Mouse (Mus musculus): Measurements from ENCODE around the gene Arpc4. TPM values are rescaled to one million over a fixed set of nuclear protein-coding genes. Genes with fewer than 3 reads are reported as not detected.

Arpc4 gene
- total and polyA plus RNA-seq, 3 experiments, result 231 to 375 TPM; not detected in 1

GRCm38 (mm10) chr6:113334216-113334615 lies 43.7 kb upstream of the Arpc4 start:
- Histone ChIP-seq H3K4me3 (ENCODE audit: control insufficient read depth in 1 of 2, insufficient read depth in 1 of 2, low read depth in 2 of 2, low read length in 2 of 2) (no peak overlapping the region), H3K27me3 (ENCODE audit: control insufficient read depth in 1 of 2, insufficient read depth in 2 of 2, low read length in 2 of 2) (no peaks in the 10 kb centered on the region), H3K27ac (ENCODE audit: control insufficient read depth, low read depth, low read length) (no peak overlapping the region), H3K79me2 (ENCODE audit: control insufficient read depth, insufficient read depth, low read length, poor library complexity) (no peaks in the 10 kb centered on the region), H3K9me3 (replicated peaks; ENCODE audit: insufficient read depth, low read length) (no peaks in the 10 kb centered on the region), H3K36me3 (ENCODE audit: control insufficient read depth in 1 of 2, insufficient read depth in 2 of 2, low read length in 2 of 2) (peaks cover 0 to 16% of the 10 kb centered on the region in 2 experiments; a peak in 2 of 4 replicates), H3K4me1 (ENCODE audit: control insufficient read depth in 1 of 2, insufficient read depth in 2 of 2, low read length in 2 of 2) (peaks cover 8 to 10% of the 10 kb centered on the region in 2 experiments), H3K9ac (ENCODE audit: control insufficient read depth, low read depth, low read length, poor library complexity, severe bottlenecking) (no peak overlapping the region)
- DNase-seq (ENCODE audit: low read depth, low spot score), result no peak
- no peak for TF ChIP-seq ZC3H11A (IDR thresholded peaks at IDR 0.05; ENCODE audit: low read depth, low read length)
- TF ChIP-seq HCFC1 (IDR thresholded peaks at IDR 0.05; ENCODE audit: low read depth, low read length), result no peak
- TF ChIP-seq CHD2 (IDR thresholded peaks at IDR 0.05; ENCODE audit: low read length), result no peak
- TF ChIP-seq JUND (IDR thresholded peaks at IDR 0.05; ENCODE audit: low read depth, low read length), result no peak
- TF ChIP-seq EP300 (IDR thresholded peaks at IDR 0.05; ENCODE audit: low read depth in 1 of 2, low read length in 2 of 2), result no peak
- no peak for TF ChIP-seq USF2 (IDR thresholded peaks at IDR 0.05; ENCODE audit: borderline replicate concordance in 1 of 2, insufficient read depth in 1 of 2, low read depth in 1 of 2, low read length in 2 of 2)
- TF ChIP-seq MXI1 (IDR thresholded peaks at IDR 0.05; ENCODE audit: low read depth, low read length), result no peak
- no peak for TF ChIP-seq UBTF (IDR thresholded peaks at IDR 0.05; ENCODE audit: borderline replicate concordance, insufficient read depth, low read depth, low read length)
- no peak for TF ChIP-seq USF1 (IDR thresholded peaks at IDR 0.05; ENCODE audit: low read depth, low read length)
- no peak for TF ChIP-seq TCF12 (IDR thresholded peaks at IDR 0.05; ENCODE audit: low read depth, low read length)
- TF ChIP-seq CTCF (IDR thresholded peaks at IDR 0.05 in 2 of 3, conservative IDR thresholded peaks at IDR 0.05 in 1 of 3; ENCODE audit: control insufficient read depth in 1 of 3, insufficient read depth in 1 of 3, low read depth in 2 of 3, low read length in 3 of 3, poor library complexity in 1 of 3, severe bottlenecking in 1 of 3), result no peak

GRCm38 (mm10) chr6:113336852-113337620 lies 40.9 kb upstream of the Arpc4 start:
- H3K27ac ChIP-seq (ENCODE audit: control insufficient read depth, low read depth, low read length), result no peak overlapping the region
- no peaks in the 10 kb centered on the region for H3K79me2 ChIP-seq (ENCODE audit: control insufficient read depth, insufficient read depth, low read length, poor library complexity)
- no peak for TF ChIP-seq MXI1 (IDR thresholded peaks at IDR 0.05; ENCODE audit: low read depth, low read length)
- TF ChIP-seq MYC (IDR thresholded peaks at IDR 0.05; ENCODE audit: low read depth, low read length), result no peak
- TF ChIP-seq SIN3A (IDR thresholded peaks at IDR 0.05; ENCODE audit: low read length), result no peak
- no peak for TF ChIP-seq TCF12 (IDR thresholded peaks at IDR 0.05; ENCODE audit: low read depth, low read length)
- TF ChIP-seq USF2 (IDR thresholded peaks at IDR 0.05; ENCODE audit: borderline replicate concordance in 1 of 2, insufficient read depth in 1 of 2, low read depth in 1 of 2, low read length in 2 of 2), result no peak
- no peak for TF ChIP-seq EP300 (IDR thresholded peaks at IDR 0.05; ENCODE audit: low read depth in 1 of 2, low read length in 2 of 2)
- TF ChIP-seq SMC3 (IDR thresholded peaks at IDR 0.05; ENCODE audit: low read depth, low read length), result no peak
- no peak for TF ChIP-seq MAX (IDR thresholded peaks at IDR 0.05; ENCODE audit: low read length)
- TF ChIP-seq KAT2A (conservative IDR thresholded peaks at IDR 0.05; ENCODE audit: low read depth, low read length), result no peak
- no peak for TF ChIP-seq NELFE (IDR thresholded peaks at IDR 0.05; ENCODE audit: low read depth, low read length)
- peak; percentile 52 for DNase-seq (ENCODE audit: low read depth, low spot score)
- no peaks in the 10 kb centered on the region for H3K27me3 ChIP-seq (ENCODE audit: control insufficient read depth in 1 of 2, insufficient read depth in 2 of 2, low read length in 2 of 2)
- no peaks in the 10 kb centered on the region for H3K36me3 ChIP-seq (ENCODE audit: control insufficient read depth in 1 of 2, insufficient read depth in 2 of 2, low read length in 2 of 2)
- no peak overlapping the region for H3K4me3 ChIP-seq (ENCODE audit: control insufficient read depth in 1 of 2, insufficient read depth in 1 of 2, low read depth in 2 of 2, low read length in 2 of 2)
- H3K9ac ChIP-seq (ENCODE audit: control insufficient read depth, low read depth, low read length, poor library complexity, severe bottlenecking), result no peak overlapping the region
- no peaks in the 10 kb centered on the region for H3K9me3 ChIP-seq (replicated peaks; ENCODE audit: insufficient read depth, low read length)
- H3K4me1 ChIP-seq (ENCODE audit: control insufficient read depth in 1 of 2, insufficient read depth in 2 of 2, low read length in 2 of 2), result no peaks in the 10 kb centered on the region

All from MEL (cell line).